Mouse (Mus musculus): ENCODE measurements at regions not wholly inside any gene's neighbourhood (a gene's known extent, or its start where the extent isn't known, plus 50 kb on each side); places are given as distances from the start of the nearest gene placed in this dataset.

GRCm38 (mm10) chr13:28465187-28465880, 208.0 kb downstream of the Gm11361 start:
- TF ChIP-seq ZNF384 (IDR thresholded peaks at IDR 0.05; ENCODE audit: low read depth, low read length), result no peak
- TF ChIP-seq POLR2A (IDR thresholded peaks at IDR 0.05; ENCODE audit: low read depth, low read length), result no peak
- TF ChIP-seq JUN (IDR thresholded peaks at IDR 0.05; ENCODE audit: insufficient read depth, low read depth, low read length), result no peak
- no peak for TF ChIP-seq MEF2A (IDR thresholded peaks at IDR 0.05; ENCODE audit: borderline replicate concordance, low read depth, low read length)
- no peak for TF ChIP-seq SMC3 (IDR thresholded peaks at IDR 0.05; ENCODE audit: low read depth, low read length)
- no peak for TF ChIP-seq MAFK (IDR thresholded peaks at IDR 0.05; ENCODE audit: insufficient replicate concordance, low read length)
- TF ChIP-seq NELFE (IDR thresholded peaks at IDR 0.05; ENCODE audit: low read depth, low read length), result no peak
- no peak for TF ChIP-seq TCF12 (IDR thresholded peaks at IDR 0.05; ENCODE audit: low read depth, low read length)

Data from CH12.LX (cell line).